Mouse (Mus musculus) liver, embryonic 13.5 days (tissue): ENCODE measurements around the gene Nmnat2. TPM values are rescaled to one million over a fixed set of nuclear protein-coding genes. Genes with fewer than 3 reads are reported as not detected.

Source experiments
- ATAC-seq: fragments of 200-750 bp; cut with Nextera tagmentation; 2 replicates; pipeline ENCODE4 v1.8.0; 2017; ENCODE audit warnings: low read depth, mild to moderate bottlenecking, moderate number of reproducible peaks, moderate library complexity
- DNase-seq: peaks from one replicate; pipeline ENCODE4 v3.0.0; 2022
- H3K27ac ChIP-seq: fragments of 300-500 bp; sonication (generic); 2 replicates; pipeline ENCODE4 v1.5.1; 2015; ENCODE audit warnings: moderate library complexity, mild to moderate bottlenecking, inconsistent platforms
- H3K27me3 ChIP-seq: fragments of 300-500 bp; sonication (generic); 2 replicates; pipeline ENCODE4 v1.6.1; 2015; ENCODE audit warnings: mild to moderate bottlenecking, inconsistent platforms
- H3K36me3 ChIP-seq: fragments of 300-500 bp; sonication (generic); 2 replicates; pipeline ENCODE4 v1.6.1; 2015; ENCODE audit warnings: mild to moderate bottlenecking, inconsistent platforms
- H3K4me1 ChIP-seq: fragments of 300-500 bp; sonication (generic); replicated peaks from 2 replicates; pipeline ENCODE4 v1.6.1; 2015; ENCODE audit warnings: inconsistent platforms
- H3K4me2 ChIP-seq: fragments of 300-500 bp; sonication (generic); 2 replicates; pipeline ENCODE4 v1.6.1; 2015; ENCODE audit warnings: inconsistent platforms, mild to moderate bottlenecking, moderate library complexity
- H3K4me3 ChIP-seq: fragments of 300-500 bp; sonication (generic); replicated peaks from 2 replicates; pipeline ENCODE4 v1.5.1; 2015; ENCODE audit warnings: mild to moderate bottlenecking, inconsistent platforms
- H3K9ac ChIP-seq: fragments of 300-500 bp; sonication (generic); 2 replicates; pipeline ENCODE4 v1.6.1; 2015; ENCODE audit warnings: mild to moderate bottlenecking, inconsistent platforms
- H3K9me3 ChIP-seq: fragments of 300-500 bp; sonication (generic); replicated peaks from 2 replicates; pipeline ENCODE4 v1.6.1; 2016; ENCODE audit warnings: inconsistent platforms
- WGBS: fragments of 180-500 bp; shearing (Covaris S2); methylation state at CpG from one replicate; pipeline ENCODE4 v1.1.7; 2015; ENCODE audit not compliant: insufficient replicate concordance; 5-methylcytosine and 5-hydroxymethylcytosine counted together
- polyA plus RNA-seq: library from polyadenylated mRNA; unstranded; fragments of >200 nt; fragmentation: Nextera tagmentation; extraction: Ambion mirVana; gene quantifications from 2 replicates; pipeline ENCODE4 v1.2.1, GENCODE M21; 2015

The Nmnat2 gene
- polyA plus RNA-seq, 1 experiment from 2014 or later: 0.09 TPM

GRCm38 (mm10) chr1:153129992-153130713 lies 175.4 kb downstream of the Nmnat2 start:
- Histone ChIP-seq H3K9me3 (no peaks in the 10 kb centered on the region), H3K36me3 (no peaks in the 10 kb centered on the region), H3K4me3 (no peak overlapping the region), H3K27ac (no peak overlapping the region), H3K27me3 (peaks cover 3% of the 10 kb centered on the region; the same call in 1 of the 2 replicates), H3K9ac (no peak overlapping the region), H3K4me2 (no peak overlapping the region), H3K4me1 (0 out of 2 replicates have a peak, but pooled peaks cover 5% of the 10 kb centered on the region)
- ATAC-seq (no peak), DNase-seq (no peak)
- WGBS: 69% methylated on average over 11 of the region's 11 CpGs

GRCm38 (mm10) chr1:153133865-153134781 lies 179.3 kb downstream of the Nmnat2 start:
- DNase-seq (no peak), ATAC-seq (no peak)
- Histone ChIP-seq H3K4me1 (0 out of 2 replicates have a peak, but pooled peaks cover 5% of the 10 kb centered on the region), H3K9me3 (no peaks in the 10 kb centered on the region), H3K36me3 (no peaks in the 10 kb centered on the region), H3K27ac (no peak overlapping the region), H3K4me2 (no peak overlapping the region), H3K27me3 (no peaks in the 10 kb centered on the region), H3K9ac (no peak overlapping the region), H3K4me3 (no peak overlapping the region)
- WGBS: 39% methylated on average over 9 of the region's 9 CpGs

DNA sequence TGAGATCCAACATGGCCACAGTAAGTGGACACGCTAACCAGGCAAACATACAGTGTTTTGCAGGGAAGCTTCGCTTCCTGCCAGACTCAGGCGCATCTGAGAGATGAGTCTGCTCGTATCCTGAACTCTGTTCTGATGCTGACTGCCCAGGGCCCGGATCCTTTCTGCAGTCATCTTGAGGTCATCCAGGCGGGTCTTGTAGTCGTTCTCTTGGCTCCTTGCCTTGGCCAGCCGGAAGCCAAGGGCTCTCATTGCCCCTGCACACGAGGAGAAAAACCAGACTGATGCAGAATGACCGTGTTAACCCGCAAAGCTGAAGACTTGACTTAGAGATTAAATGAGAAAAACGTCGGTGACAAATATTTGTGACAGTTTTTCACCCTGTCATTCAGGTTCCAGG lies 181.9 kb downstream of the Nmnat2 start:
- H3K4me1 ChIP-seq: peaks cover 11% of the 10 kb centered on the region
- ATAC-seq (no peak), DNase-seq (no peak)
- H3K9me3 ChIP-seq: no peaks in the 10 kb centered on the region
- H3K4me3 ChIP-seq: no peak overlapping the region
- 68% methylated on average over 13 of the region's 13 CpGs for WGBS
- no peaks in the 10 kb centered on the region for H3K36me3 ChIP-seq
- H3K27ac ChIP-seq: no peak overlapping the region
- H3K4me2 ChIP-seq: no peak overlapping the region
- no peak overlapping the region for H3K9ac ChIP-seq
- no peaks in the 10 kb centered on the region for H3K27me3 ChIP-seq

- Histone ChIP-seq H3K27me3 (no peaks in the 10 kb centered on the region), H3K9ac (no peak overlapping the region), H3K9me3 (no peaks in the 10 kb centered on the region), H3K27ac (no peak overlapping the region), H3K4me3 (no peak overlapping the region), H3K36me3 (no peaks in the 10 kb centered on the region), H3K4me2 (no peak overlapping the region), H3K4me1 (peaks cover 11% of the 10 kb centered on the region)
- DNase-seq (no peak), ATAC-seq (no peak)
- 70% methylated on average over 5 of the region's 5 CpGs for WGBS
These were observed 183.7 kb downstream of the Nmnat2 start for GRCm38 (mm10) chr1:153138486-153138885.

- DNase-seq: no peak
- no peak overlapping the region for H3K4me3 ChIP-seq
- 46% methylated on average over 7 of the region's 7 CpGs for WGBS
These were observed 184.8 kb downstream of the Nmnat2 start for GRCm38 (mm10) chr1:153139635-153140034.

GRCm38 (mm10) chr1:153140265-153140664 lies 185.5 kb downstream of the Nmnat2 start:
- Histone ChIP-seq H3K4me1 (peaks cover 6% of the 10 kb centered on the region), H3K27me3 (no peaks in the 10 kb centered on the region), H3K9me3 (no peaks in the 10 kb centered on the region), H3K36me3 (no peaks in the 10 kb centered on the region), H3K4me3 (no peak overlapping the region), H3K9ac (no peak overlapping the region), H3K27ac (no peak overlapping the region), H3K4me2 (no peak overlapping the region)
- no peak for ATAC-seq
- 76% methylated on average over 11 of the region's 11 CpGs for WGBS
- DNase-seq: no peak

More at GRCm38 (mm10) chr1:153139635-153140034, 184.8 kb downstream of the Nmnat2 start:
- peaks cover 6% of the 10 kb centered on the region for H3K4me1 ChIP-seq
- H3K4me2 ChIP-seq: no peak overlapping the region
- no peaks in the 10 kb centered on the region for H3K9me3 ChIP-seq
- no peak overlapping the region for H3K9ac ChIP-seq
- no peak overlapping the region for H3K27ac ChIP-seq
- ATAC-seq: no peak
- no peaks in the 10 kb centered on the region for H3K36me3 ChIP-seq
- H3K27me3 ChIP-seq: no peaks in the 10 kb centered on the region

DNA sequence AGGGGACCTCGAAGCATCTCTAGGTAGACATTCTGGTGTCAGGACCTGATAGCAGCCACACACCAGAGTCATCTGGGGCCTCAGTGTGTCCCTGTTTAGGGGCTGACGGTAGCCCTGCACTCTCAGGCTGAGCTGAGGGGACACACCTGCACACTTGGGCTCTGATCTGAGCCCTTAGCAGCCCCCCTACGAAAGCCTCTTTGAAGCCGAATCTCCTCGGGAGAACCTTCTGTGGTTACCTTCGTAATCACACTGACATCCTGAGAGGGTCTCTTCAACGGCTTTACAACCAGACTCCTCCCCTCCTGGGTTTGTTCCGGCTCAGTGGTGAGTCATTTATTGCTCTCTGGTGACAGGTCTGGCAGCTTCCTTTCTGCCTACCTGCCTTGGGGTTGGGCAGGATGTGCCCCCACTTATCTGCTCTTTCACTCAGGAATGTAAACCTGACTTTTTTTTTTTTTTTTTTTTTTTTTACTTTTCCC lies 186.0 kb downstream of the Nmnat2 start:
- WGBS: 13% methylated on average over 8 of the region's 8 CpGs
- Histone ChIP-seq H3K27me3 (no peaks in the 10 kb centered on the region), H3K9ac (no peak overlapping the region), H3K4me1 (peaks cover 6% of the 10 kb centered on the region), H3K27ac (no peak overlapping the region), H3K36me3 (no peaks in the 10 kb centered on the region), H3K9me3 (no peaks in the 10 kb centered on the region), H3K4me2 (no peak overlapping the region), H3K4me3 (no peak overlapping the region)
- DNase-seq (no peak), ATAC-seq (no peak)

DNA sequence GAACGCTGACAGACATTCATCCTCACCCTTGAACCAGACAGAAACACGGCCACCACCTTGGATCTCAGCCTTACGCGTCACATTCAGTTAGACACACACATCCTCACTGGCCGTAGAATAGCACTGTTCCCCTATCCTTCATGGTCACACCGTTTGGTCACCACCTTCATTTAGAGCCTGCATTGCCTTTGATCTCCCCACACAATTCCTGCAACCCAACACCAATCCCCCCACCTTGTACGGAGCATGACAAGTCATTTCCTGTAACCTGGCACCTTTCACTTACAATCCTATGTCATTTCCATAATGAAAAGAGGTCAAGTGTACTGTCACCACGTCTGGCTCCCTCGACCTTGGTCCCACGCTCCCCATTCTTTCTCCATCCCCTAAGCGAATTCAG lies 189.2 kb downstream of the Nmnat2 start:
- Histone ChIP-seq H3K27me3 (no peaks in the 10 kb centered on the region), H3K9me3 (no peaks in the 10 kb centered on the region), H3K4me3 (no peak overlapping the region), H3K27ac (no peak overlapping the region), H3K4me1 (peaks cover 6% of the 10 kb centered on the region), H3K9ac (no peak overlapping the region), H3K4me2 (no peak overlapping the region), H3K36me3 (no peaks in the 10 kb centered on the region)
- WGBS: 70% methylated on average over 11 of the region's 11 CpGs
- no peak for DNase-seq
- ATAC-seq: no peak

GRCm38 (mm10) chr1:153145791-153146190 lies 191.0 kb downstream of the Nmnat2 start:
- DNase-seq: no peak

GRCm38 (mm10) chr1:153152594-153152993 lies 197.8 kb downstream of the Nmnat2 start:
- Histone ChIP-seq H3K4me1 (no peaks in the 10 kb centered on the region), H3K9ac (no peak overlapping the region), H3K9me3 (no peaks in the 10 kb centered on the region), H3K4me2 (no peak overlapping the region), H3K36me3 (no peaks in the 10 kb centered on the region), H3K4me3 (no peak overlapping the region), H3K27me3 (no peaks in the 10 kb centered on the region), H3K27ac (no peak overlapping the region)
- WGBS: 68% methylated on average over 7 of the region's 7 CpGs
- DNase-seq (no peak), ATAC-seq (no peak)

More at GRCm38 (mm10) chr1:153145791-153146190, 191.0 kb downstream of the Nmnat2 start:
- Histone ChIP-seq H3K4me2 (no peak overlapping the region), H3K27ac (no peak overlapping the region), H3K9ac (no peak overlapping the region), H3K4me3 (no peak overlapping the region), H3K27me3 (no peaks in the 10 kb centered on the region), H3K4me1 (no peaks in the 10 kb centered on the region; the same call in 1 of the 2 replicates), H3K9me3 (no peaks in the 10 kb centered on the region), H3K36me3 (no peaks in the 10 kb centered on the region)
- ATAC-seq: no peak
- 54% methylated on average over 5 of the region's 5 CpGs for WGBS

DNA sequence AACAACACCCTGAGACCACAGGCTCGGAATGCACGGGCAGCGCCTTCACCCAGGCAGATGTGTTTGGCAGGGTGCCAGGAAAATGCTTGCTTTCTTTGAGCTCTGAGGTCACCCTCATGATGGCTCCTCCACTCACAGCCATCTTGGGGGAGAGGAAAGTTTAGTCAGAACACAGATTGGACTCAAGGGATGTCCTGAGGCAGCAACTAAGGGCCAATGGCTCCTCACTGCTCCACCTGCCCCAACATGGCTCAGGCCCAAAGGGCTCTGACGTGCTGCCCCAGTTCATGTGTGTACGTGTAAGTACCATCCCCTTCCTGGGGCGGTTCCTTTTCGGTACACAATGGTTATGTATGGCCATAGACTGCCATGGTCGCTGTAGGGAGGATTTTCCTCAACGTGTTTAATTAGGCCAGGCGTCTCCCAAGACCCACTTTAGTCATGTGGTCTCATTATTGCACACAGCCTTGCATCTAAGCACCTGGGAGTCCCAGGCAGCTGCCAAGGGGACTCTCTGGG lies 198.9 kb downstream of the Nmnat2 start:
- Histone ChIP-seq H3K4me2 (no peak overlapping the region), H3K4me1 (no peaks in the 10 kb centered on the region), H3K4me3 (no peak overlapping the region), H3K27me3 (no peaks in the 10 kb centered on the region), H3K27ac (no peak overlapping the region), H3K9me3 (no peaks in the 10 kb centered on the region), H3K36me3 (no peaks in the 10 kb centered on the region), H3K9ac (no peak overlapping the region)
- WGBS: 67% methylated on average over 10 of the region's 10 CpGs
- DNase-seq (no peak), ATAC-seq (no peak)
